14 mouse cellular contexts compared by ENCODE assay signal in genomic region chr2:43739190-43739818, GRCm38 (mm10). TPM values are rescaled to one million over a fixed set of nuclear protein-coding genes. Genes with fewer than 3 reads are reported as not detected.
DNase-seq lines count a peak whose midpoint lies in the region; ATAC-seq and TF ChIP-seq lines count a peak whose summit lies in the region.
"Had no signal": no experiment of that assay in that cellular context is flagged by ENCODE, and none has a peak within 500 bp of the region (broad histone marks: within the 10 kb centered on the region; RNA-seq: fewer than 3 reads in every experiment).

No protein-coding gene starts in this region.

- no peak overlapping the region for H3K4me3 ChIP-seq in macrophage (ENCODE audit: inconsistent target)
- no peak overlapping the region for H3K4me3 ChIP-seq in gastrocnemius, adult 2 months
- H3K4me3 ChIP-seq: erythroblast, embryonic 14.5 days had no signal

- no peaks in the 10 kb centered on the region for H3K36me3 ChIP-seq in macrophage (ENCODE audit: inconsistent target)

- peak overlapping the region; percentile 79 for H3K27ac ChIP-seq in macrophage
- H3K27ac ChIP-seq in gastrocnemius, adult 2 months = no peak overlapping the region

- no peaks in the 10 kb centered on the region for H3K79me2 ChIP-seq in macrophage (ENCODE audit: inconsistent target)

- DNase-seq in spleen, postnatal 36 days (ENCODE audit: low spot score in 2 of 2) = peak; percentile 47 to 53
- DNase-seq in spleen, adult 12 weeks (ENCODE audit: low spot score) = no peak
- no peak for DNase-seq in gastrocnemius, adult 2 months
- no peak for DNase-seq in right cerebral cortex, postnatal 25 days
- no peak for DNase-seq in Muller cell, postnatal 12 days (ENCODE audit: inconsistent ontology term)
- no peak for DNase-seq in adipocyte (ENCODE audit: low spot score)
- DNase-seq: adrenal gland, postnatal 36 days; cerebellum, adult 11-12 months; embryo, embryonic 11 days had no signal

- TF ChIP-seq CTCF in gastrocnemius, adult 2 months (IDR thresholded peaks at IDR 0.05) = no peak

- intact Hi-C loops in gastrocnemius, adult 2 months (cut with DNase I) = no loop called here

- ATAC-seq in common myeloid progenitor, adult 5-6 weeks (replicated peaks; ENCODE audit: low read depth, poor library complexity, severe bottlenecking) = peak; percentile 87
- ATAC-seq: hindbrain, embryonic 16.5 days; lung, postnatal 0 days had no signal

- 28% methylated on average over 9 of the region's 9 CpGs for WGBS in macrophage (ENCODE audit: missing documents)

RNA-seq across cellular contexts. Expression of gene Arhgap15, which starts 9.3 kb away (rescaled TPM):
- total RNA-seq in common myeloid progenitor, adult 5-6 weeks (2017) = 106 and 134 TPM in 2 replicates
- 100 to 1,000 TPM in 24 of 26 experiments, 10 to 100 TPM in 2; 43.9 to 242 (median 191) TPM for total RNA-seq in macrophage (2018; cell fraction: chromatin; rRNA removed)
- 10 to 100 TPM; 27.6 to 64.5 (median 42.0) TPM for total RNA-seq in macrophage (2018; cell fraction: cytosol; rRNA removed)
- 100 to 1,000 TPM in 14 of 26 experiments, 10 to 100 TPM in 12; 47.9 to 149 (median 105) TPM for total RNA-seq in macrophage (2018; cell fraction: nucleus; rRNA removed)
- polyA plus RNA-seq in macrophage (2018) = 12.5 to 41.0 TPM (median 22.6 TPM) in 3 replicates
- under 1 TPM; 0.64 to 0.74 TPM for total RNA-seq in gastrocnemius, adult 2 months (2021)

Comparison
In these comparisons a context has a peak if more than half of its experiments do, and no peak if none do; other contexts are left out.
1. DNase-seq: peak in spleen, postnatal 36 days (2 of 2); none in spleen, adult 12 weeks (single experiment), gastrocnemius, adult 2 months (single experiment), right cerebral cortex, postnatal 25 days (single experiment), Muller cell, postnatal 12 days (single experiment) and adipocyte (single experiment).
2. RNA of gene Arhgap15, which starts 9.3 kb away (total RNA-seq): 106 to 134 TPM in common myeloid progenitor, adult 5-6 weeks; 0.64 to 0.74 TPM in gastrocnemius, adult 2 months; every median in the first group is over 10 times any median in the second.